Mouse (Mus musculus) neural tube, embryonic 15.5 days (tissue): ENCODE measurements around the gene Gpr45. TPM values are rescaled to one million over a fixed set of nuclear protein-coding genes. Genes with fewer than 3 reads are reported as not detected.
"Not testable (repeated sequence)": the region's sequence is repeated elsewhere in the genome, so short reads cannot be mapped to it uniquely, and the experiment has no call there.

Source experiments
- ATAC-seq: fragments of 200-750 bp; cut with Nextera tagmentation; 2 replicates; pipeline ENCODE4 v1.8.0; 2017; ENCODE audit warnings: mild to moderate bottlenecking, moderate TSS enrichment, moderate library complexity; ENCODE audit not compliant: low FRiP score
- H3K27ac ChIP-seq: fragments of 300-500 bp; sonication (generic); replicated peaks from 2 replicates; pipeline ENCODE4 v1.5.1; 2015; ENCODE audit warnings: mild to moderate bottlenecking, inconsistent platforms
- H3K27me3 ChIP-seq: fragments of 300-500 bp; sonication (generic); replicated peaks from 2 replicates; pipeline ENCODE4 v1.6.1; 2015; ENCODE audit warnings: inconsistent platforms
- H3K36me3 ChIP-seq: fragments of 300-500 bp; sonication (generic); 2 replicates; pipeline ENCODE4 v1.6.1; 2015; ENCODE audit warnings: inconsistent platforms
- H3K4me1 ChIP-seq: fragments of 300-500 bp; sonication (generic); 2 replicates; pipeline ENCODE4 v1.6.1; 2015; ENCODE audit warnings: inconsistent platforms
- H3K4me2 ChIP-seq: fragments of 300-500 bp; sonication (generic); 2 replicates; pipeline ENCODE4 v1.6.1; 2015; ENCODE audit warnings: inconsistent platforms, mild to moderate bottlenecking, moderate library complexity
- H3K4me3 ChIP-seq: fragments of 300-500 bp; sonication (generic); replicated peaks from 2 replicates; pipeline ENCODE4 v1.5.1; 2015; ENCODE audit warnings: mild to moderate bottlenecking, inconsistent platforms
- H3K9ac ChIP-seq: fragments of 300-500 bp; sonication (generic); replicated peaks from 2 replicates; pipeline ENCODE4 v1.6.1; 2015; ENCODE audit warnings: mild to moderate bottlenecking, inconsistent platforms
- H3K9me3 ChIP-seq: fragments of 300-500 bp; sonication (generic); replicated peaks from 2 replicates; pipeline ENCODE4 v1.6.1; 2016; ENCODE audit warnings: inconsistent platforms
- WGBS: fragments of 180-500 bp; shearing (Covaris S2); methylation state at CpG from one replicate; pipeline ENCODE4 v1.1.7; 2015; ENCODE audit warnings: mixed read lengths; 5-methylcytosine and 5-hydroxymethylcytosine counted together
- polyA plus RNA-seq: library from polyadenylated mRNA; unstranded; fragments of >200 nt; fragmentation: Nextera tagmentation; extraction: Ambion mirVana; gene quantifications from 2 replicates; pipeline ENCODE4 v1.2.1, GENCODE M21; 2015

Gpr45 gene
- polyA plus RNA-seq, 1 experiment from 2014 or later, result 14.1 TPM

GRCm38 (mm10) chr1:42983082-42983771 is 30.6 kb downstream of the Gpr45 start:
- Histone ChIP-seq H3K27ac (no peak overlapping the region), H3K27me3 (no peaks in the 10 kb centered on the region), H3K9ac (no peak overlapping the region), H3K4me3 (no peak overlapping the region), H3K36me3 (peaks cover 10% of the 10 kb centered on the region), H3K4me1 (no peaks in the 10 kb centered on the region), H3K9me3 (no peaks in the 10 kb centered on the region), H3K4me2 (no peak overlapping the region)
- 71% methylated on average over 8 of the region's 8 CpGs for WGBS
- ATAC-seq, result no peak

- no peak overlapping the region for H3K27ac ChIP-seq
- H3K27me3 ChIP-seq, result no peaks in the 10 kb centered on the region
- H3K9ac ChIP-seq, result no peak overlapping the region
- no peak overlapping the region for H3K4me3 ChIP-seq
- no peak for ATAC-seq
- H3K36me3 ChIP-seq, result peaks cover 10% of the 10 kb centered on the region
- H3K4me1 ChIP-seq, result no peaks in the 10 kb centered on the region
- no peaks in the 10 kb centered on the region for H3K9me3 ChIP-seq
- WGBS, result 87% methylated on average over 3 of the region's 3 CpGs
- H3K4me2 ChIP-seq, result no peak overlapping the region
Observed at GRCm38 (mm10) chr1:42984119-42984518, 31.4 kb downstream of the Gpr45 start.

- ATAC-seq, result no peak
- 92% methylated on average over 2 of the region's 2 CpGs for WGBS
Observed at GRCm38 (mm10) chr1:42988996-42989395, 36.3 kb downstream of the Gpr45 start.

GRCm38 (mm10) chr1:43006051-43006514 is 53.4 kb downstream of the Gpr45 start:
- no peaks in the 10 kb centered on the region for H3K4me1 ChIP-seq
- H3K27ac ChIP-seq, result no peak overlapping the region
- no peaks in the 10 kb centered on the region for H3K27me3 ChIP-seq
- 36% methylated on average over 13 of the region's 13 CpGs for WGBS
- no peaks in the 10 kb centered on the region for H3K9me3 ChIP-seq
- H3K36me3 ChIP-seq, result no peaks in the 10 kb centered on the region
- H3K9ac ChIP-seq, result no peak overlapping the region
- H3K4me2 ChIP-seq, result peak overlapping the region; percentile 32; the same call in 1 of the 2 replicates
- ATAC-seq, result peak; percentile 86
- H3K4me3 ChIP-seq, result 0 out of 2 replicates have a peak overlapping the region, but pooled peaks have one; percentile 7

More at GRCm38 (mm10) chr1:42988996-42989395, 36.3 kb downstream of the Gpr45 start:
- H3K4me3 ChIP-seq, result no peak overlapping the region
- H3K27me3 ChIP-seq, result no peaks in the 10 kb centered on the region
- no peak overlapping the region for H3K9ac ChIP-seq
- no peak overlapping the region for H3K27ac ChIP-seq
- H3K4me1 ChIP-seq, result no peaks in the 10 kb centered on the region
- H3K36me3 ChIP-seq, result peaks cover 13% of the 10 kb centered on the region; the same call in 1 of the 2 replicates
- H3K4me2 ChIP-seq, result no peak overlapping the region
- no peaks in the 10 kb centered on the region for H3K9me3 ChIP-seq

GRCm38 (mm10) chr1:43006524-43006923 is 53.9 kb downstream of the Gpr45 start:
- H3K9ac ChIP-seq, result no peak overlapping the region
- H3K9me3 ChIP-seq, result no peaks in the 10 kb centered on the region
- no peaks in the 10 kb centered on the region for H3K4me1 ChIP-seq
- WGBS, result 85% methylated on average over 4 of the region's 4 CpGs
- H3K36me3 ChIP-seq, result no peaks in the 10 kb centered on the region
- H3K4me3 ChIP-seq, result no peak overlapping the region
- H3K27me3 ChIP-seq, result no peaks in the 10 kb centered on the region
- 0 out of 2 replicates have a peak overlapping the region, but pooled peaks have one; percentile 32 for H3K4me2 ChIP-seq
- H3K27ac ChIP-seq, result no peak overlapping the region
- ATAC-seq, result no peak

- 95% methylated on average over 4 of the region's 4 CpGs for WGBS
Observed at GRCm38 (mm10) chr1:43010461-43010860, 57.8 kb downstream of the Gpr45 start.

GRCm38 (mm10) chr1:43015153-43015685 is 62.5 kb downstream of the Gpr45 start:
- not testable (repeated sequence) for H3K9me3 ChIP-seq, H3K4me1 ChIP-seq, H3K9ac ChIP-seq, ATAC-seq, H3K4me3 ChIP-seq, H3K27ac ChIP-seq, H3K27me3 ChIP-seq, H3K4me2 ChIP-seq, H3K36me3 ChIP-seq
- 92% methylated on average over 7 of the region's 7 CpGs for WGBS

More at GRCm38 (mm10) chr1:43010461-43010860, 57.8 kb downstream of the Gpr45 start:
- H3K9me3 ChIP-seq, result no peaks in the 10 kb centered on the region
- H3K4me3 ChIP-seq, result no peak overlapping the region
- H3K9ac ChIP-seq, result no peak overlapping the region
- H3K27me3 ChIP-seq, result no peaks in the 10 kb centered on the region
- H3K4me1 ChIP-seq, result no peaks in the 10 kb centered on the region
- no peak for ATAC-seq
- H3K27ac ChIP-seq, result no peak overlapping the region
- H3K4me2 ChIP-seq, result no peak overlapping the region
- no peaks in the 10 kb centered on the region for H3K36me3 ChIP-seq

GRCm38 (mm10) chr1:43036014-43036413 is 83.3 kb downstream of the Gpr45 start:
- H3K36me3 ChIP-seq, result peaks cover 13% of the 10 kb centered on the region
- H3K4me2 ChIP-seq, result no peak overlapping the region
- H3K4me3 ChIP-seq, result no peak overlapping the region
- peaks cover 5% of the 10 kb centered on the region for H3K4me1 ChIP-seq
- WGBS, result 87% methylated on average over 7 of the region's 7 CpGs
- H3K27me3 ChIP-seq, result no peaks in the 10 kb centered on the region
- ATAC-seq, result no peak
- no peaks in the 10 kb centered on the region for H3K9me3 ChIP-seq
- no peak overlapping the region for H3K9ac ChIP-seq
- H3K27ac ChIP-seq, result no peak overlapping the region

- no peak overlapping the region for H3K4me2 ChIP-seq
- H3K36me3 ChIP-seq, result no peaks in the 10 kb centered on the region
- H3K4me1 ChIP-seq, result peaks cover 31% of the 10 kb centered on the region
- 0 out of 2 replicates have a peak overlapping the region, but pooled peaks have one; percentile 5 for H3K27ac ChIP-seq
- H3K27me3 ChIP-seq, result no peaks in the 10 kb centered on the region
- no peak overlapping the region for H3K4me3 ChIP-seq
- 42% methylated on average over 6 of the region's 6 CpGs for WGBS
- H3K9me3 ChIP-seq, result no peaks in the 10 kb centered on the region
- no peak overlapping the region for H3K9ac ChIP-seq
- ATAC-seq, result 0 out of 2 replicates have a peak, but pooled peaks have one; percentile 23
Observed at GRCm38 (mm10) chr1:43042271-43042670, 89.6 kb downstream of the Gpr45 start.

- Histone ChIP-seq H3K4me3 (no peak overlapping the region), H3K36me3 (peaks cover 24% of the 10 kb centered on the region), H3K4me2 (no peak overlapping the region), H3K27me3 (no peaks in the 10 kb centered on the region), H3K4me1 (peaks cover 31% of the 10 kb centered on the region), H3K27ac (0 out of 2 replicates have a peak overlapping the region, but pooled peaks have one; percentile 24), H3K9me3 (no peaks in the 10 kb centered on the region), H3K9ac (no peak overlapping the region)
- ATAC-seq, result peak; percentile 50; the same call in 1 of the 2 replicates
- 38% methylated on average over 14 of the region's 14 CpGs for WGBS
Observed at GRCm38 (mm10) chr1:43045204-43045982, 92.7 kb downstream of the Gpr45 start.

- peaks cover 17% of the 10 kb centered on the region for H3K4me1 ChIP-seq
Observed at GRCm38 (mm10) chr1:43046990-43047389, 94.3 kb downstream of the Gpr45 start.

More at GRCm38 (mm10) chr1:43046990-43047389, 94.3 kb downstream of the Gpr45 start:
- H3K9me3 ChIP-seq, result no peaks in the 10 kb centered on the region
- H3K4me2 ChIP-seq, result no peak overlapping the region
- no peaks in the 10 kb centered on the region for H3K27me3 ChIP-seq
- H3K4me3 ChIP-seq, result no peak overlapping the region
- no peak overlapping the region for H3K9ac ChIP-seq
- WGBS, result 87% methylated on average over 2 of the region's 2 CpGs
- no peak for ATAC-seq
- no peak overlapping the region for H3K27ac ChIP-seq
- H3K36me3 ChIP-seq, result peaks cover 39% of the 10 kb centered on the region
